Mouse (Mus musculus): ENCODE measurements around the gene Cnbp.

- TF ChIP-seq CTCF (IDR thresholded peaks at IDR 0.05; ENCODE audit: low read depth, low read length) (no peak), POLR2A (IDR thresholded peaks at IDR 0.05; ENCODE audit: borderline replicate concordance, low read depth, low read length) (no peak)
Measured at GRCm38 (mm10) chr6:87898028-87898427, 47.1 kb upstream of the Cnbp start.

All from bone marrow macrophage, adult 2 months (primary cell).